Mouse (Mus musculus): Measurements from ENCODE around the gene Stil. TPM values are rescaled to one million over a fixed set of nuclear protein-coding genes. Genes with fewer than 3 reads are reported as not detected.

Stil gene
- total RNA-seq (2012; rRNA removed) = 7.3 and 7.4 TPM in 2 replicates

- TF ChIP-seq MAFK (IDR thresholded peaks at IDR 0.05; ENCODE audit: insufficient read depth, low read depth, low read length) (no peak), ZNF384 (IDR thresholded peaks at IDR 0.05; ENCODE audit: low read depth, low read length) (no peak), CHD2 (IDR thresholded peaks at IDR 0.05; ENCODE audit: low read depth, low read length) (peak; percentile 63; the same call in 1 of the 2 replicates)
- H3K4me3 ChIP-seq (ENCODE audit: insufficient read depth in 1 of 2, low read depth in 1 of 2, low read length in 2 of 2, poor library complexity in 1 of 2, severe bottlenecking in 1 of 2) = peak within 1 kb of the TSS; percentile 88 to 90
- no peaks in the 10 kb centered on the region for H3K9me3 ChIP-seq (ENCODE audit: control insufficient read depth, insufficient read depth, low read depth, low read length)
- no peaks in the 10 kb centered on the region for H3K36me3 ChIP-seq (ENCODE audit: control insufficient read depth, insufficient read depth, low read length, poor library complexity, severe bottlenecking)
- in situ Hi-C loops (cut with MboI; ENCODE audit: low sequenced_read_pairs in 2 of 2, unreplicated experiment in 2 of 2) = no loop called here
- H3K9ac ChIP-seq (ENCODE audit: insufficient read depth, low read depth, low read length, poor library complexity, severe bottlenecking) = peak within 1 kb of the TSS; percentile 91
- H3K27ac ChIP-seq (ENCODE audit: insufficient read depth, low read depth, low read length, poor library complexity, severe bottlenecking) = peak within 1 kb of the TSS; percentile 92
- 0 out of 4 replicates have a peak, but pooled peaks cover 0 to 3% of the 10 kb centered on the region in 2 experiments for H3K4me1 ChIP-seq (ENCODE audit: control insufficient read depth in 2 of 2, insufficient read depth in 2 of 2, low read length in 2 of 2, poor library complexity in 1 of 2)
- peak; percentile 96 for DNase-seq (ENCODE audit: low read depth, low spot score)
These were observed at the start of gene Stil for GRCm38 (mm10) chr4:114999773-115000428. TSS of gene Stil (plus strand) at chr4:115000159.

- Histone ChIP-seq H3K27ac (ENCODE audit: insufficient read depth, low read depth, low read length, poor library complexity, severe bottlenecking) (no peak overlapping the region), H3K4me3 (ENCODE audit: insufficient read depth in 1 of 2, low read depth in 1 of 2, low read length in 2 of 2, poor library complexity in 1 of 2, severe bottlenecking in 1 of 2) (no peak overlapping the region), H3K9ac (ENCODE audit: insufficient read depth, low read depth, low read length, poor library complexity, severe bottlenecking) (no peak overlapping the region), H3K36me3 (ENCODE audit: control insufficient read depth, insufficient read depth, low read length, poor library complexity, severe bottlenecking) (no peaks in the 10 kb centered on the region), H3K4me1 (ENCODE audit: control insufficient read depth in 2 of 2, insufficient read depth in 2 of 2, low read length in 2 of 2, poor library complexity in 1 of 2) (no peaks in the 10 kb centered on the region), H3K9me3 (ENCODE audit: control insufficient read depth, insufficient read depth, low read depth, low read length) (no peaks in the 10 kb centered on the region)
- DNase-seq (ENCODE audit: low read depth, low spot score) = no peak
- in situ Hi-C loops (cut with MboI; ENCODE audit: low sequenced_read_pairs in 2 of 2, unreplicated experiment in 2 of 2) = no loop called here
- no peak for TF ChIP-seq MAFK (IDR thresholded peaks at IDR 0.05; ENCODE audit: insufficient read depth, low read depth, low read length)
- no peak for TF ChIP-seq ZNF384 (IDR thresholded peaks at IDR 0.05; ENCODE audit: low read depth, low read length)
- no peak for TF ChIP-seq HCFC1 (IDR thresholded peaks at IDR 0.05; ENCODE audit: borderline replicate concordance, insufficient read depth, low read length)
- no peak for TF ChIP-seq CHD2 (IDR thresholded peaks at IDR 0.05; ENCODE audit: low read depth, low read length)
- no peak for TF ChIP-seq ZC3H11A (IDR thresholded peaks at IDR 0.05; ENCODE audit: borderline replicate concordance, low read depth, low read length)
These were observed 46.8 kb upstream of the Stil start for GRCm38 (mm10) chr4:114953172-114953571.

- DNase-seq (ENCODE audit: low read depth, low spot score) = no peak
These were observed 42.6 kb upstream of the Stil start for GRCm38 (mm10) chr4:114957403-114957802.

GRCm38 (mm10) chr4:114958231-114958630 is 41.7 kb upstream of the Stil start:
- Histone ChIP-seq H3K9me3 (ENCODE audit: control insufficient read depth, insufficient read depth, low read depth, low read length) (no peaks in the 10 kb centered on the region), H3K4me3 (ENCODE audit: insufficient read depth in 1 of 2, low read depth in 1 of 2, low read length in 2 of 2, poor library complexity in 1 of 2, severe bottlenecking in 1 of 2) (no peak overlapping the region), H3K36me3 (ENCODE audit: control insufficient read depth, insufficient read depth, low read length, poor library complexity, severe bottlenecking) (no peaks in the 10 kb centered on the region), H3K27ac (ENCODE audit: insufficient read depth, low read depth, low read length, poor library complexity, severe bottlenecking) (no peak overlapping the region), H3K9ac (ENCODE audit: insufficient read depth, low read depth, low read length, poor library complexity, severe bottlenecking) (no peak overlapping the region), H3K4me1 (ENCODE audit: control insufficient read depth in 2 of 2, insufficient read depth in 2 of 2, low read length in 2 of 2, poor library complexity in 1 of 2) (no peaks in the 10 kb centered on the region)
- no peak for DNase-seq (ENCODE audit: low read depth, low spot score)
- in situ Hi-C loops (cut with MboI; ENCODE audit: low sequenced_read_pairs in 2 of 2, unreplicated experiment in 2 of 2) = no loop called here
- no peak for TF ChIP-seq HCFC1 (IDR thresholded peaks at IDR 0.05; ENCODE audit: borderline replicate concordance, insufficient read depth, low read length)
- TF ChIP-seq ZNF384 (IDR thresholded peaks at IDR 0.05; ENCODE audit: low read depth, low read length) = no peak
- no peak for TF ChIP-seq MAFK (IDR thresholded peaks at IDR 0.05; ENCODE audit: insufficient read depth, low read depth, low read length)
- TF ChIP-seq ZC3H11A (IDR thresholded peaks at IDR 0.05; ENCODE audit: borderline replicate concordance, low read depth, low read length) = no peak
- no peak for TF ChIP-seq CHD2 (IDR thresholded peaks at IDR 0.05; ENCODE audit: low read depth, low read length)

More at GRCm38 (mm10) chr4:114957403-114957802, 42.6 kb upstream of the Stil start:
- in situ Hi-C loops (cut with MboI; ENCODE audit: low sequenced_read_pairs in 2 of 2, unreplicated experiment in 2 of 2) = no loop called here
- Histone ChIP-seq H3K9ac (ENCODE audit: insufficient read depth, low read depth, low read length, poor library complexity, severe bottlenecking) (no peak overlapping the region), H3K4me1 (ENCODE audit: control insufficient read depth in 2 of 2, insufficient read depth in 2 of 2, low read length in 2 of 2, poor library complexity in 1 of 2) (no peaks in the 10 kb centered on the region), H3K36me3 (ENCODE audit: control insufficient read depth, insufficient read depth, low read length, poor library complexity, severe bottlenecking) (no peaks in the 10 kb centered on the region), H3K4me3 (ENCODE audit: insufficient read depth in 1 of 2, low read depth in 1 of 2, low read length in 2 of 2, poor library complexity in 1 of 2, severe bottlenecking in 1 of 2) (no peak overlapping the region), H3K27ac (ENCODE audit: insufficient read depth, low read depth, low read length, poor library complexity, severe bottlenecking) (no peak overlapping the region), H3K9me3 (ENCODE audit: control insufficient read depth, insufficient read depth, low read depth, low read length) (no peaks in the 10 kb centered on the region)
- TF ChIP-seq MAFK (IDR thresholded peaks at IDR 0.05; ENCODE audit: insufficient read depth, low read depth, low read length) = no peak
- no peak for TF ChIP-seq ZC3H11A (IDR thresholded peaks at IDR 0.05; ENCODE audit: borderline replicate concordance, low read depth, low read length)
- TF ChIP-seq CHD2 (IDR thresholded peaks at IDR 0.05; ENCODE audit: low read depth, low read length) = no peak
- TF ChIP-seq HCFC1 (IDR thresholded peaks at IDR 0.05; ENCODE audit: borderline replicate concordance, insufficient read depth, low read length) = no peak
- no peak for TF ChIP-seq ZNF384 (IDR thresholded peaks at IDR 0.05; ENCODE audit: low read depth, low read length)
